Comparison of ENCODE assay signal across 8 mouse cellular contexts in the genomic region with DNA sequence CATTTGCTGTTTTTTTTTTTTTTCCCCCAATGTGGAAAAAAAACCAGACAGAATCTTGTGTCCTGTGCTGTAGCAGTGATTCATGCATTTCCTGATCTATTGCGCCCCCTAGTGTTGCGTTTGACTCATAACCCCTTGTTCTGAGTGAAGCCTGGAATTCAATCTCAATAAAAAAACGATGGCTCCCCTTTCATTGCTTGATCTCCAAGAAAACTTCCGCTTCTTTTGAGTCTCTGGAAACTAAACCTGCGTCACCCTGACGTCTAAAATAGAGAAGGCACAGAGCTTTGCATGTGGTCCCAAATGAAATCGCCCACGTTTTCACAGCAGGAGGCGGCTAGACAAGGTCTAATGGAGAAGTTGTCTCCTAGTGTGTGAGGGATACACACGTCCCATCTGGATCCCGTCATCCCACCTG. TPM values are rescaled to one million over a fixed set of nuclear protein-coding genes. Genes with fewer than 3 reads are reported as not detected.
DNase-seq lines count a peak whose midpoint lies in the region; ATAC-seq and TF ChIP-seq lines count a peak whose summit lies in the region.

No protein-coding gene starts in this region.

- peak; percentile 78 for TF ChIP-seq CTCF in kidney, postnatal 0 days (IDR thresholded peaks at IDR 0.05; ENCODE audit: low read depth)

- peak; percentile 73 for DNase-seq in thymus, postnatal 0 days (ENCODE audit: low spot score)
- no peak for DNase-seq in thymus, postnatal 25 days
- peak; percentile 52 for DNase-seq in cerebellum, adult 9-10 months
- peak; percentile 46 to 62 for DNase-seq in frontal cortex, postnatal 14 days (ENCODE audit: low spot score in 2 of 2)
- peak; percentile 85 for DNase-seq in kidney, postnatal 0 days (ENCODE audit: low spot score)
- DNase-seq in liver, embryonic 11.5 days (ENCODE audit: low spot score) = no peak
- peak; percentile 49 for DNase-seq in neural tube, embryonic 11.5 days (ENCODE audit: low spot score)
- DNase-seq in ovary, postnatal 10 days (ENCODE audit: low spot score) = no peak

- no peaks in the 10 kb centered on the region for H3K4me1 ChIP-seq in kidney, postnatal 0 days (replicated peaks; ENCODE audit: insufficient read depth, low read length)
- H3K4me1 ChIP-seq in liver, embryonic 11.5 days (replicated peaks; ENCODE audit: control insufficient read depth, insufficient read depth, low read length) = peaks cover 3% of the 10 kb centered on the region; the same call in 1 of the 2 replicates
- H3K4me1 ChIP-seq in neural tube, embryonic 11.5 days (ENCODE audit: control insufficient read depth, insufficient read depth, low read length) = no peaks in the 10 kb centered on the region

- no peaks in the 10 kb centered on the region for H3K27me3 ChIP-seq in kidney, postnatal 0 days (ENCODE audit: insufficient read depth, low read length)
- H3K27me3 ChIP-seq in liver, embryonic 11.5 days (replicated peaks; ENCODE audit: control insufficient read depth, insufficient read depth, low read length) = no peaks in the 10 kb centered on the region
- no peaks in the 10 kb centered on the region for H3K27me3 ChIP-seq in neural tube, embryonic 11.5 days (ENCODE audit: control insufficient read depth, insufficient read depth, low read length)

- no peaks in the 10 kb centered on the region for H3K36me3 ChIP-seq in kidney, postnatal 0 days (ENCODE audit: insufficient read depth, low read length)
- no peaks in the 10 kb centered on the region for H3K36me3 ChIP-seq in liver, embryonic 11.5 days (ENCODE audit: control insufficient read depth, insufficient read depth, low read length)
- H3K36me3 ChIP-seq in neural tube, embryonic 11.5 days (ENCODE audit: control insufficient read depth, insufficient read depth, low read length) = no peaks in the 10 kb centered on the region

- ATAC-seq in kidney, postnatal 0 days (replicated peaks; ENCODE audit: low FRiP score, low read depth) = no peak
- no peak for ATAC-seq in liver, embryonic 11.5 days (replicated peaks; ENCODE audit: low FRiP score)
- ATAC-seq in neural tube, embryonic 11.5 days (ENCODE audit: insufficient read depth, low FRiP score, low TSS enrichment) = no peak

- no peak overlapping the region for H3K9ac ChIP-seq in kidney, postnatal 0 days (ENCODE audit: low read depth, low read length)
- no peak overlapping the region for H3K9ac ChIP-seq in liver, embryonic 11.5 days (ENCODE audit: low read depth, low read length)
- H3K9ac ChIP-seq in neural tube, embryonic 11.5 days (ENCODE audit: low read length) = no peak overlapping the region

- no peak overlapping the region for H3K4me3 ChIP-seq in kidney, postnatal 0 days (replicated peaks; ENCODE audit: low read depth, low read length)
- no peak overlapping the region for H3K4me3 ChIP-seq in liver, embryonic 11.5 days (ENCODE audit: low read depth, low read length)
- H3K4me3 ChIP-seq in neural tube, embryonic 11.5 days (ENCODE audit: low read depth, low read length) = no peak overlapping the region

- peak overlapping the region; percentile 38; the same call in 1 of the 2 replicates for H3K4me2 ChIP-seq in kidney, postnatal 0 days (ENCODE audit: low read length)
- H3K4me2 ChIP-seq in liver, embryonic 11.5 days = peak overlapping the region; percentile 60; the same call in 1 of the 2 replicates
- H3K4me2 ChIP-seq in neural tube, embryonic 11.5 days (ENCODE audit: low read depth) = no peak overlapping the region

- no peaks in the 10 kb centered on the region for H3K9me3 ChIP-seq in kidney, postnatal 0 days (replicated peaks; ENCODE audit: low read length)
- no peaks in the 10 kb centered on the region for H3K9me3 ChIP-seq in liver, embryonic 11.5 days (ENCODE audit: control insufficient read depth, low read length)
- H3K9me3 ChIP-seq in neural tube, embryonic 11.5 days (ENCODE audit: control insufficient read depth, low read length) = no peaks in the 10 kb centered on the region

- 14% methylated on average over 11 of the region's 11 CpGs for WGBS in kidney, postnatal 0 days
- WGBS in liver, embryonic 11.5 days = 18% methylated on average over 11 of the region's 11 CpGs
- 20% methylated on average over 11 of the region's 11 CpGs for WGBS in neural tube, embryonic 11.5 days

- no peak overlapping the region for H3K27ac ChIP-seq in kidney, postnatal 0 days
- H3K27ac ChIP-seq in liver, embryonic 11.5 days (ENCODE audit: low read depth, low read length) = no peak overlapping the region
- H3K27ac ChIP-seq in neural tube, embryonic 11.5 days (ENCODE audit: low read depth, low read length) = no peak overlapping the region

RNA-seq across cellular contexts. Expression of a gene that starts 15.3 kb away (rescaled TPM):
- 52.8 and 59.9 TPM in 2 replicates for polyA plus RNA-seq in thymus, postnatal 0 days (2015; fragmentation: Nextera tagmentation; extraction: Ambion mirVana)
- polyA plus RNA-seq in kidney, postnatal 0 days (2015; fragmentation: Nextera tagmentation; extraction: Ambion mirVana) = 18.5 and 20.9 TPM in 2 replicates
- polyA plus RNA-seq in liver, embryonic 11.5 days (2014; fragmentation: Nextera tagmentation; extraction: Ambion mirVana) = 11.9 and 12.4 TPM in 2 replicates
- 17.0 and 18.3 TPM in 2 replicates for polyA plus RNA-seq in neural tube, embryonic 11.5 days (2014; fragmentation: Nextera tagmentation; extraction: Ambion mirVana)

Comparison
In these comparisons a context has a peak if more than half of its experiments do, and no peak if none do; other contexts are left out.
1. DNase-seq: peak in thymus, postnatal 0 days (single experiment), cerebellum, adult 9-10 months (single experiment), frontal cortex, postnatal 14 days (2 of 2), kidney, postnatal 0 days (single experiment) and neural tube, embryonic 11.5 days (single experiment); none in thymus, postnatal 25 days (single experiment), liver, embryonic 11.5 days (single experiment) and ovary, postnatal 10 days (single experiment).